Comparison of ENCODE assay signal across 8 mouse cellular contexts in the genomic region with DNA sequence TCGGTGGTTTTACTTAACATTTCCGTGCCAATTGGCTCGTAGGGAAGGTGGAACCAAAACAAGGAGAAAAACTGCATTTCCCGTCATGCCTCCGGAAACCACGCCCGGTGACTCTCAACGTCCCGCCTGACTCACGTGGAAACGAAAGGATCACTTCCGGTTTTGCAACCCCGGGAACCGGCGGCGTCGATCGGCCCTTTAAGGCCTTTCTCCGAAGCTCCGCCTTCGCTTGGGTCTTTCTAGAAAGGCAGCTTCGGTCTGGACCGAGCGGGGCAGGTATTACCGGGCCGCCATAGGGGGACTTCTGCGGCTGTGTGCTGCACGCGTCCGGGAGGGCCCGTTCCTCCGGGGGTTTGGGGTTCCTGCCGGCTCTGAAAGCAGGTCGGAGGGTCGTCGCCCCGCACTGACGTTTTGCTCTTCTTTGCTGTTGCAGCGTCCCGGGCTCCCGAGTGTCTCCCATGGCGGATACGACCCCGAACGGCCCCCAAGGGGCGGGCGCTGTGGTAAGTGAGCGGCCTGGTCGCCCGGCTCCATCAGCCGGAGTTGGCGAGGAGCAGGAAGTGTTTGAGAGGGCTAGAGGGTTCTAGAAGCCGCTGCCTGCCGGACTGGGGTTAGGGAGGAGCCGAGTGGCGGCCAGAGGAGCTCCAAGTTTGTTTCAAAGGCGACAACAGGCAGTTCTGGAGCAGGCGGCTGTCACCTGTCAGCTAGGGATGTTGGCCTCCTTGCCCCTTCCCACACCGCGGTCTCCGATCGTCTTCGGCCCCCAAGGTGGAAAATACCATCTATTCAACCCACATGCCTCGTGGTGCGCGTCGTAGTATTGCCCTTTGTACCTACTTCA. TPM values are rescaled to one million over a fixed set of nuclear protein-coding genes. Genes with fewer than 3 reads are reported as not detected.
A peak's percentile ranks its signal among the peaks of the same experiment; 100 is the strongest.
DNase-seq lines count a peak whose midpoint lies in the region; ATAC-seq lines count a peak whose summit lies in the region.

TSS of gene Tmem33 (plus strand) at position 35 of the 841 bp plus-strand sequence.

- peak; percentile 93 for ATAC-seq in CD4-positive, CD25-positive, alpha-beta regulatory T cell, adult 4 months
- peak; percentile 88 for ATAC-seq in heart, embryonic 14.5 days (ENCODE audit: insufficient number of reproducible peaks, insufficient read depth, low FRiP score, low read depth)
- ATAC-seq in liver, embryonic 13.5 days (ENCODE audit: low read depth) = peak; percentile 88
- peak; percentile 90 for ATAC-seq in stomach, embryonic 16.5 days (ENCODE audit: insufficient read depth, low FRiP score)

- H3K4me2 ChIP-seq in heart, embryonic 14.5 days (ENCODE audit: low read length) = peak within 1 kb of the TSS; percentile 74
- peak within 1 kb of the TSS; percentile 77 for H3K4me2 ChIP-seq in liver, embryonic 13.5 days
- peak within 1 kb of the TSS; percentile 71 for H3K4me2 ChIP-seq in stomach, embryonic 16.5 days (ENCODE audit: low read depth, low read length)

- peak within 1 kb of the TSS; percentile 92 for H3K9ac ChIP-seq in heart, embryonic 14.5 days (ENCODE audit: low read length)
- peak within 1 kb of the TSS; percentile 97 for H3K9ac ChIP-seq in liver, embryonic 13.5 days
- H3K9ac ChIP-seq in stomach, embryonic 16.5 days (ENCODE audit: low read length) = peak within 1 kb of the TSS; percentile 82

- H3K27me3 ChIP-seq in heart, embryonic 14.5 days (ENCODE audit: control insufficient read depth, insufficient read depth, low read length) = no peaks in the 10 kb centered on the region
- no peaks in the 10 kb centered on the region for H3K27me3 ChIP-seq in liver, embryonic 13.5 days
- H3K27me3 ChIP-seq in stomach, embryonic 16.5 days (ENCODE audit: control insufficient read depth, insufficient read depth, low read length) = no peaks in the 10 kb centered on the region

- peak; percentile 93 for DNase-seq in c-Kit-negative CD71-positive TER-119-positive erythroid progenitor cells, embryonic 14.5 days (ENCODE audit: low read depth, low spot score)
- peak; percentile 91 for DNase-seq in fibroblast of lung, adult 2 months (ENCODE audit: low read depth)
- peak; percentile 96 for DNase-seq in kidney, postnatal 14 days
- peak; percentile 92 for DNase-seq in liver, embryonic 13.5 days
- peak; percentile 92 for DNase-seq in neural tube, embryonic 10.5 days (ENCODE audit: extremely low spot score, low spot score)

- H3K36me3 ChIP-seq in heart, embryonic 14.5 days (ENCODE audit: control insufficient read depth, insufficient read depth, low read length) = peaks cover 37% of the 10 kb centered on the region
- H3K36me3 ChIP-seq in liver, embryonic 13.5 days = peaks cover 22% of the 10 kb centered on the region
- H3K36me3 ChIP-seq in stomach, embryonic 16.5 days (ENCODE audit: control insufficient read depth, insufficient read depth, low read length) = peaks cover 12% of the 10 kb centered on the region

- peaks cover 0 to 7% of the 10 kb centered on the region in 2 experiments; a peak in 3 of 4 replicates for H3K4me1 ChIP-seq in heart, embryonic 14.5 days (ENCODE audit: control insufficient read depth in 2 of 2, insufficient read depth in 2 of 2, low read length in 2 of 2)
- H3K4me1 ChIP-seq in liver, embryonic 13.5 days (replicated peaks) = peaks cover 52% of the 10 kb centered on the region
- H3K4me1 ChIP-seq in stomach, embryonic 16.5 days (ENCODE audit: control insufficient read depth, insufficient read depth, low read length) = peaks cover 10% of the 10 kb centered on the region; the same call in 1 of the 2 replicates

- WGBS in heart, embryonic 14.5 days = under 1% methylated on average over 67 of the region's 67 CpGs
- under 1% methylated on average over 67 of the region's 67 CpGs for WGBS in liver, embryonic 13.5 days (ENCODE audit: insufficient replicate concordance)
- WGBS in stomach, embryonic 16.5 days = under 1% methylated on average over 67 of the region's 67 CpGs

- H3K27ac ChIP-seq in heart, embryonic 14.5 days (replicated peaks in 1 of 2; ENCODE audit: control insufficient read depth in 1 of 2, insufficient read depth in 1 of 2, low read depth in 2 of 2, low read length in 2 of 2) = peak within 1 kb of the TSS; percentile 91 to 94
- H3K27ac ChIP-seq in liver, embryonic 13.5 days = peak within 1 kb of the TSS; percentile 98
- peak within 1 kb of the TSS; percentile 98 for H3K27ac ChIP-seq in stomach, embryonic 16.5 days (ENCODE audit: low read length)

- H3K9me3 ChIP-seq in heart, embryonic 14.5 days (ENCODE audit: control insufficient read depth, low read length) = no peaks in the 10 kb centered on the region
- no peaks in the 10 kb centered on the region for H3K9me3 ChIP-seq in liver, embryonic 13.5 days (replicated peaks)
- no peaks in the 10 kb centered on the region for H3K9me3 ChIP-seq in stomach, embryonic 16.5 days (replicated peaks; ENCODE audit: control insufficient read depth, low read length)

- H3K4me3 ChIP-seq in heart, embryonic 14.5 days (ENCODE audit: control insufficient read depth in 1 of 2, insufficient read depth in 1 of 2, low read depth in 1 of 2, low read length in 2 of 2) = peak within 1 kb of the TSS; percentile 69 to 97
- peak within 1 kb of the TSS; percentile 96 for H3K4me3 ChIP-seq in liver, embryonic 13.5 days (replicated peaks)
- peak within 1 kb of the TSS; percentile 84 for H3K4me3 ChIP-seq in stomach, embryonic 16.5 days (replicated peaks; ENCODE audit: low read length)

RNA-seq across cellular contexts. Expression of gene Tmem33, which starts in this region (rescaled TPM):
- polyA plus RNA-seq in CD4-positive, CD25-positive, alpha-beta regulatory T cell, adult 4 months (2017; shearing (Covaris generic)) = 10 to 100 TPM; 50.2 to 60.8 TPM
- polyA plus RNA-seq in heart, embryonic 14.5 days (2014; fragmentation: Nextera tagmentation; extraction: Ambion mirVana) = 46.1 and 48.3 TPM in 2 replicates
- polyA plus RNA-seq in liver, embryonic 13.5 days (2015; fragmentation: Nextera tagmentation; extraction: Ambion mirVana) = 100 and 114 TPM in 2 replicates
- 95.7 and 97.9 TPM in 2 replicates for polyA plus RNA-seq in stomach, embryonic 16.5 days (2015; fragmentation: Nextera tagmentation; extraction: Ambion mirVana)

Comparison
In these comparisons a context has a peak if more than half of its experiments do, and no peak if none do; other contexts are left out.
1. Peak in every context shown above with its lines: DNase-seq, ATAC-seq, H3K4me3 ChIP-seq and H3K27ac ChIP-seq.